Mouse (Mus musculus) urinary bladder, adult 18-20 months (tissue): ENCODE results near the gene A3galt2.

Source experiments
- DNase-seq, 2 experiments: peaks; one replicate each; pipeline ENCODE4 v3.0.0; 2022; ENCODE audit warnings: low spot score in 2 of 2, mixed read lengths in 2 of 2

Gene A3galt2

GRCm38 (mm10) chr4:128795596-128795995 is 40.4 kb downstream of the A3galt2 start:
- DNase-seq, result no peak

- DNase-seq, result no peak
Observed at GRCm38 (mm10) chr4:128796788-128797187, 41.6 kb downstream of the A3galt2 start.

- DNase-seq, result no peak
Observed at GRCm38 (mm10) chr4:128801675-128802465, 46.7 kb downstream of the A3galt2 start.

GRCm38 (mm10) chr4:128803569-128803968 is 48.4 kb downstream of the A3galt2 start:
- no peak for DNase-seq

- DNase-seq, result no peak
Observed at GRCm38 (mm10) chr4:128804426-128805149, 49.4 kb downstream of the A3galt2 start.

GRCm38 (mm10) chr4:128805150-128806042 is 50.2 kb downstream of the A3galt2 start:
- DNase-seq, result peak; percentile 49 to 63

GRCm38 (mm10) chr4:128806043-128806826 is 51.1 kb downstream of the A3galt2 start, which contains the start of gene Zfp362:
Gene Zfp362, minus strand, starts transcription at chr4:128806045.
- peak in 1 of 2 experiments; percentile 36 for DNase-seq

GRCm38 (mm10) chr4:128806827-128807179 is 51.6 kb downstream of the A3galt2 start:
- DNase-seq, result peak; percentile 55 to 69

GRCm38 (mm10) chr4:128811382-128812056 is 56.4 kb downstream of the A3galt2 start:
- DNase-seq, result peak; percentile 54 to 75

GRCm38 (mm10) chr4:128817011-128817410 is 61.8 kb downstream of the A3galt2 start:
- no peak for DNase-seq
